Mouse (Mus musculus) mouse embryonic stem cell (cell line): ENCODE measurements at regions not wholly inside any gene's neighbourhood (a gene's known extent, or its start where the extent isn't known, plus 50 kb on each side); places are given as distances from the start of the nearest gene placed in this dataset.

Experiments
- in situ Hi-C, 2 experiments: fragments of 300-500 bp; cut with MboI; formaldehyde crosslinking; loops; 1 replicate in 1 of 2; 3 replicates in 1 of 2; pipeline ENCODE4 v1.14.3; 2019 to 2020; ENCODE audit warnings: low sequenced_read_pairs in 2 of 2, low pct_unique_long_range_greater_than_20kb in 1 of 2, mixed read lengths in 1 of 2; ENCODE audit not compliant: unreplicated experiment in 1 of 2

GRCm38 (mm10) chr2:115213181-115213970 lies 368.1 kb upstream of the BC052040 start:
- in situ Hi-C loops: no loop called here

DNA sequence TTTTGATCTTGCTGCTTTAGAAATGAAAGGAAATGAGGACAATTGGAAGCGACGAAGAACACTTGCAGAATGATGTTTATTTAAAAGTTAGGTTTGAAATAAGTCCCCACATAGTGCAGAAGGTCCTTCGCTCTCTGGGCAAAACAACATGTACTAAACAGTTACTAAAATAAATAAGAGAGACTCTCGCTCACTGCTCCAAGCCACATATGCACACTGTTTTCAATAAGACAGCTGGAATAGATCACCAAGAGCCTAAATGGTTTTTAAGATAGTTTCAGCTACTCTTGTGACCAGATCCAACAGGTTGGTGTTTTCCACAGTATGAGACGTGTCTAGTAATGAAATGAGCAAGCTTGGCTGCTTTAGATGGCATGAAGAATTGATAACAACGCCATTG lies 367.2 kb upstream of the BC052040 start:
- in situ Hi-C loops: no loop called here

DNA sequence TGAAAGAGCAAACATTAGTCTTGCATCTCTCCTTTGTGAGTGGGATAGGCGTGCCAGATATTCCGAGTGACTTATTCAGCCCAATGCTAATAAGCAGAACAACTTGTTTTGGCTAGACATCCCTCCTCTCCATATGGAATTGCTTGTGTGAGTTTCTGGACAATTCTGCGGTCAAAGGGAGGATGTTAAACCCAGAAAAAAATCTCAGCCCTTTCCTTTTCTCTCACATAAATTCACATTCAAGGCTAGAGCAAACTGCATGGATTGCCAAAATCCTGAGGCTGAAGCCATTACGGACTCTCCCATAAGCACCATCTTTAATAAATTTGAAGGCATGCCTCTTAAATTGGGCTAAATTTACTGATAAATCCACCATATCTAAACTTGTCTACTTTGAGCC lies 351.5 kb upstream of the BC052040 start:
- in situ Hi-C loops: no loop called here

DNA sequence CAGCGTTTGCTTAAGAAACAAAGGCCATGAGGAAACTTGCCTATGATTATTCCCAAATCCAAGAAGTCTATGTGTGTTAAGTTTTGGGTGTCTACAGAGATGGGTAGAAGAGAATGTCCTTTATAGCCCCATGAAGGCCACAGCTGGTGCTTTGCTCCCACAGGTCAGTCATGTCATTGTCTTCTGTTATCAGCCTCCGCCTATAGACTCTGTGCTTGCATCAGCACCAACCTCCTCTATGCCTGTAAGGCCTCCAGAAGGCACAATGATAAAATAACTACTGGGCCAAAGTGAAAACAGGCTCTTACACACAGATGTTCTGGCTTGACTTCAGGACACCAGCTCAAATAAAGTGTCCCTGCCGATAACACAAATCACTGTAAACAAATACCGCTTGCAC lies 333.8 kb upstream of the BC052040 start:
- in situ Hi-C loops: no loop called here

- in situ Hi-C loops: no loop called here
These were observed 331.3 kb upstream of the BC052040 start for GRCm38 (mm10) chr2:115250019-115250807.

DNA sequence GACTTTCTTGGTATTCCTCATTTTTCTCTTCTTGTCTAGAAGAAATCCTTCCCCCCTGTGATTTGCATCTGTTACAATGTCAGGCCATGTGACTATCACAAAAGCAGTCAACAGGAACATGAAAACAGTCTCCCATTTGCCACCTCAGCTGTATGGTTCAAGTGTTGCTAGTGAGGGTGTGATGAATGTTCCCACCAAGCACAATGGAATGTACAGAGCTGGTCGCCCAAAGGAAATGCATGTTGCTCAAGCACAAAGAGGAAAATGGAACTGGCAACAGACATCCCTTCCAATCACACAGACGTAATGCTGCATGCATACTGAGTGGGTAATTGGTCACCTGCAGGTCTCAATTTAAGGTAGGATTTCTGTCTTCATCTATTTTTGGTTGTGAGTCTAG lies 324.1 kb upstream of the BC052040 start:
- in situ Hi-C loops: no loop called here

DNA sequence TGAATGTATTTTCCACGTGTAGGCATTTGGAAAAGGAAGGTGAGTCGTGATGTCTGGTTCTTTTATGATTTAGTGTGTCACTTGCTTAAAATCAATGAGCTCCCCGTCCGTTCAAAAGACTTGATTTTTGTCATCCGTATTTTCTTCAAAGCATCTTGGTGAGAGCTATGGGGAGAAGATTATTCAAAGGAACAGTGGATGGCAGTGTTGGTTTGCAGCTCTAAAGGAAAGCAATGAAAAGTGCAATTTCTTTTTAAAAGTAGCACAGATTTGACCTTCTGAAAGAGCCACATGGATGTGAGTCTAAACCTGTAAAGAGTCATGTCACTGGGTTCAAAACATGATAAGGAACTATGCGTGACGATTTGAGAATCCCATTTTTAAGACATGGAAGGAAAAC lies 313.3 kb upstream of the BC052040 start:
- in situ Hi-C loops: no loop called here

- in situ Hi-C loops: no loop called here
These were observed 304.1 kb upstream of the BC052040 start for GRCm38 (mm10) chr2:115277421-115277820.

- in situ Hi-C loops: no loop called here
These were observed 288.5 kb upstream of the BC052040 start for GRCm38 (mm10) chr2:115293020-115293419.

DNA sequence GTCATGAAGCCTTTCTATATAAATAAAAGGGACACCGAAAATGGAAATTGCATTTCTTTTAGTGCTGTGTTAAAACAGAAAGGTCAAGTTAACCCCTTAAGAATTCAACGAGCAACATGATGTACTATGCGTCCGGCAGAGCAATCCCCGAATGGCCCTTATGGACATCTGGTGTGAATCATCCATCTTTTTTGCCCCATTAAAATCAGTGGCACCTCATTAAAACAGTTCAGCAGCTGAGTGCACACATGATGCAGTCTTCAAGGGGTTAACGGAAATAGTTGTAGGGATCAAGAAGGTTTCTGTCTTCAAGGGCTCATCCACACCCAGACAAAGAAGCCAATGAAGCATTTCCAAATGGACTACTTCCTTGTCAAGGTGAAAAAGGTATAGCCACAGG lies 284.1 kb upstream of the BC052040 start:
- in situ Hi-C loops: no loop called here

DNA sequence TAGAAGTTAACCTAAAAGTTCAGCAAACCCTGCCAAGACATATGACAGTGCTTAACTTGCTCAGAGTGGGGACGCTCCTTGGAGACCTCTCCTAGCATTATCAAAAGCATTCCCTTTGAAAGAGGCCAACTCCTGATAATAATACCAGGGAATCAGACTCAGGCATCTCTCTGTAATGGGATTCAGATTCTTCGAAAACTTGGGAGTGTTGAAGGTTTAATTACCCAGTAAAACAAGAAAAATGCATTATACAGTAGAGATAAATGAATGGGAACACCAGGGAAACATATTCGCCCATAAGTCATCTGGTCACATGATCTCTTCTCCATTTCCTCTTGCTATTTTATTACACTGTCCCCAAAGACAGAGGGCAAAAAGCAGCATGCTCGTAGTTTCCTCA lies 274.3 kb upstream of the BC052040 start:
- in situ Hi-C loops: no loop called here

DNA sequence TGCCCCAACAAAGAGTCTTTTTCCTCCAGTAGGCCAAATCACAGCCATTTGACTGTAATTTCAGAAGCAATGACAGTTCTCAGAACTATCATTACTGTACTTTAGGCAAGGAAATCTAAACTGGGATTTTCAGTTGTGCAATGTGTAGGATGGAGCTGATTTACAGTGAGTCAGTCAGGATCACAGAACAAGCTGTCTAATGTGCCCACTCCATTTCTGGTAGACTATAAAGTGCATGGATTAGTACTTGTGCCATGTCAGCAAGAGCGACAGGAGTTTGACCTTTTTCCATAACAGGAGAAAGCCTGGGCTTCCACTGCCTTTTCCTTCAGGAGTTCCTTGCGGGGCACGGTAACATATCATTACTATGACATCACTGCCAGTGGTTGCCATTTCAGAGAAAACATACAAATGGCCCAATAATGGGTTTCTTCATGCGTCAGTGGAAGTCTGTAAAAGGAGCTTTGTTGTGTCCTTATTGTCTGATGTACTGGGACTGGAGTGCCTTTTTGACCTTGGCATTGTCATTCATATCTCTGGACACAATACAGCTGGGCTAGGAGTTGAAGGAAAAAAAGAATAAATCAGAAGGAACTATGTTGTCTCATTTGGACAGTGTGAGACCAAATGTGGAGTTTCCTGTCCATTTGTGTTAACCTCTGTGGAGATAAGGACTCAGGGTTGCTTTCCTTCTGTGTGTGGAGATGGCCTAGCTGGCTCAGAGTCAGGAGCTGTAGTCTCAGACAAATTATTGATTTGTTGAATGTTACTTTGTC lies 271.5 kb upstream of the BC052040 start:
- in situ Hi-C loops: no loop called here

DNA sequence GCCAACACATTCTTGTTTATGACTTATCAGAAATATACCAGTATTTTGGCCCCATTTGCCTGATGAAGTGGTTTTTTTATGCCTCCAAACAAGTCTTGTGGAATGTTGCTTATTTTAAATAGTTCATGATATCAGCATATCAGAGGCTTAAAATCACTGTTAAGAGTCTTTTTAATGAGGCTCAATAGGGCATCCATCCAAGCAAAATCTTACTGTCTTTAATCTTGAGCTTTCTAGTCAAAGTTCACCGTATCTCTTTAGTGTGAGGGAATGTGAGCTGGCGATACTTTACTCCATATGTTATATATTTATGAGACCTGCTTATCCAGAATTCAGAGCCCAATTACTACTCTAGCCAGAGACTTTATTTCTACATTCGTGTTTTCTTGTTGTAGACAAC lies 263.0 kb upstream of the BC052040 start:
- in situ Hi-C loops: no loop called here

GRCm38 (mm10) chr2:115322582-115322981 lies 258.9 kb upstream of the BC052040 start:
- in situ Hi-C loops: no loop called here

- in situ Hi-C loops: no loop called here
These were observed 255.0 kb upstream of the BC052040 start for GRCm38 (mm10) chr2:115326526-115326925.

DNA sequence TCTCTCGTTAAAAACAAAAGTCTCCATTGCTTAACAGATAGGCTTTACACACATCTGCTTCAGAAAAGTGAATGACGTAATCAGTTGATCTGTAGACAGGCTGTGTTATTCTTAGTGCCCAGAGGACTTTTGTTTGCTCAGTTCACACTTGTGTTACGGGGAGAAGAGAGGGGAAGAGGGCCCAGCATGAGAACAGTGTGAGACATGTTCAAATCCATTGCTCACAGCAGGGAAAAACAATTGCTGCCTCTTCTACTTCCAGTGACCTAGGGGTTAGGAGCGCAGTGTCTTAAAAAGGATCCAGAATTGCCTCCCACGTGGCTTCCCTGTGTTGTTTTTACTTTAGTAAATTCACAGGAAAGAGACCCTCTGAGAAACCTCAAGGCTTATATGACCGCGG lies 243.3 kb upstream of the BC052040 start:
- in situ Hi-C loops: no loop called here

- in situ Hi-C loops: no loop called here
These were observed 242.5 kb upstream of the BC052040 start for GRCm38 (mm10) chr2:115339034-115339433.

DNA sequence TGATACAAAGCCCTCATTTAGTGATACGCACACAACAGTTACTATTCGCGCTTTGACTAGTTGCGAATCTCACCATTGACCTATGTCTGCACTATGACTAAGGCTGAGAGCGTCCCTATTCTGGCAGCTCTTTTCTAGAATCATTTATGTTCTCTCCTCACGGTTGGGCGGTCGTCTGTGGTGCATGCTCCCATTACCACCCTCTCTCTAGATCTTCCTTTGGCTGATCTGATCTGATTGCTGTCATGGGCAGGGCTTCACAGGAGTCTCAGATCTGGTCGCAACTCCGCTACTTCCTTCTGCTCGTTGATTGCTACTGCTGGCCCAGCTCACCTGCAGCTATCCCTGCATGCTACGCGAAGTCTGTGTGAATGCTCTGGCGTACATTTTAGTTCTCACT lies 239.2 kb upstream of the BC052040 start:
- in situ Hi-C loops: no loop called here

- in situ Hi-C loops: no loop called here
These were observed 235.0 kb upstream of the BC052040 start for GRCm38 (mm10) chr2:115346551-115346950.
